In the genomic region with DNA sequence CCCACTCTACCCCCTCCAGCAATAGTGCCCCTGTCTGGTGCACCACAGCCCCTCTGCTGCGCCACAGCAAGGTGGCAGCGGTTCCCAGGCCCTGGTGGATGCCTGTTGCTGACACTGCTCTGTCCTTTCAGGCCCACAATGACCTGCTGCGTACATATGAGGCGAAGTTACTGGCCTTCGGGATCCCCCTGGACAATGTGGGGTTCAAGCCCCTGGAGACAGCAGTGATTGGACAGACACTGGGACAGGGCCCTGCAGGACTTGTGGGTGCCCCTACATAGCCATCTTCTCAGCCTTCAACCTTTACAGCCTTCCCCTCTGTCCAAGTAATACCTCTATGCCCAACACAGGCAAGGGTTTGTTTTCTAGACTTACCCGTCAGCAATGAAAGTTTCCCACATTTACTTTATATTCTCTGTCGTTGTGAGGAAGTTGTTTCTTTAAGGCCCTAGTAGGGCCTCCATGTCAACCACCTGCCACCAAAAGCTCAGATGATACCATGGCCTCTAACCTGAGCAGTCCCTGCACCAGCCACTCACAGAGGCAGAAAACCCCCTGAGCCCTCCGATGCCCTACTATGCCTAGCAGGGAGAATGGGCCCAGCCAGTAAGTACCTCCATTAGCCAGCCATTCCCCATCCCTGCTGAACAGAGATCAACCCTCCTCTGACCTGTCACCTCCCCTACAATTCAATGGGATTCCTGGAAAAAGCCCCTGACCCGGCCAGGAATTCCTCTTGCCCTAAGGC, we compare ENCODE assay signal across 24 mouse cellular contexts. TPM values are rescaled to one million over a fixed set of nuclear protein-coding genes. Genes with fewer than 3 reads are reported as not detected.
DNase-seq lines count a peak whose midpoint lies in the region; ATAC-seq and TF ChIP-seq lines count a peak whose summit lies in the region.
"Had no signal": no experiment of that assay in that cellular context is flagged by ENCODE, and none has a peak within 500 bp of the region (broad histone marks: within the 10 kb centered on the region; RNA-seq: fewer than 3 reads in every experiment).

No protein-coding gene starts in this region.

- H3K4me2 ChIP-seq in forebrain, embryonic 11.5 days (ENCODE audit: low read depth, low read length, severe bottlenecking) = no peak overlapping the region
- no peak overlapping the region for H3K4me2 ChIP-seq in forebrain, embryonic 12.5 days
- H3K4me2 ChIP-seq in intestine, embryonic 14.5 days (ENCODE audit: low read length) = no peak overlapping the region
- no peak overlapping the region for H3K4me2 ChIP-seq in intestine, postnatal 0 days (replicated peaks; ENCODE audit: low read depth)
- H3K4me2 ChIP-seq in midbrain, embryonic 11.5 days = no peak overlapping the region
- H3K4me2 ChIP-seq in midbrain, embryonic 13.5 days (replicated peaks) = no peak overlapping the region
- H3K4me2 ChIP-seq: embryonic facial prominence, embryonic 15.5 days; heart, embryonic 11.5 days; hindbrain, embryonic 13.5 days; limb, embryonic 12.5 days; liver, embryonic 13.5 days; lung, embryonic 15.5 days had no signal

- no peaks in the 10 kb centered on the region for H3K4me1 ChIP-seq in forebrain, embryonic 11.5 days (replicated peaks; ENCODE audit: control insufficient read depth, insufficient read depth, low read length)
- no peaks in the 10 kb centered on the region for H3K4me1 ChIP-seq in forebrain, embryonic 12.5 days
- H3K4me1 ChIP-seq in intestine, embryonic 14.5 days (replicated peaks; ENCODE audit: control insufficient read depth, insufficient read depth, low read length) = no peaks in the 10 kb centered on the region
- no peaks in the 10 kb centered on the region for H3K4me1 ChIP-seq in intestine, postnatal 0 days (replicated peaks; ENCODE audit: control insufficient read depth, insufficient read depth, low read length)
- no peaks in the 10 kb centered on the region for H3K4me1 ChIP-seq in midbrain, embryonic 11.5 days (ENCODE audit: control insufficient read depth, insufficient read depth, low read length)
- no peaks in the 10 kb centered on the region for H3K4me1 ChIP-seq in midbrain, embryonic 13.5 days (replicated peaks)
- H3K4me1 ChIP-seq: embryonic facial prominence, embryonic 15.5 days; hindbrain, embryonic 13.5 days; limb, embryonic 12.5 days; liver, embryonic 13.5 days; lung, embryonic 15.5 days; midbrain, embryonic 10.5 days had no signal

- TF ChIP-seq CTCF in intestine, postnatal 0 days (IDR thresholded peaks at IDR 0.05; ENCODE audit: low read depth) = no peak

- peaks cover 3% of the 10 kb centered on the region for H3K27me3 ChIP-seq in forebrain, embryonic 11.5 days (ENCODE audit: control insufficient read depth, insufficient read depth, low read length)
- H3K27me3 ChIP-seq in forebrain, embryonic 12.5 days = peaks cover 14% of the 10 kb centered on the region
- no peaks in the 10 kb centered on the region; the same call in 1 of the 2 replicates for H3K27me3 ChIP-seq in intestine, embryonic 14.5 days (replicated peaks; ENCODE audit: control insufficient read depth, insufficient read depth, low read length)
- H3K27me3 ChIP-seq in intestine, postnatal 0 days (replicated peaks; ENCODE audit: control insufficient read depth, insufficient read depth, low read length) = no peaks in the 10 kb centered on the region
- peaks cover 3% of the 10 kb centered on the region; the same call in 1 of the 2 replicates for H3K27me3 ChIP-seq in midbrain, embryonic 11.5 days (ENCODE audit: control insufficient read depth, insufficient read depth, low read length)
- peaks cover 13% of the 10 kb centered on the region for H3K27me3 ChIP-seq in midbrain, embryonic 13.5 days

- H3K4me3 ChIP-seq in forebrain, embryonic 11.5 days (ENCODE audit: low read depth, low read length) = no peak overlapping the region
- no peak overlapping the region for H3K4me3 ChIP-seq in forebrain, embryonic 12.5 days (replicated peaks)
- H3K4me3 ChIP-seq in intestine, embryonic 14.5 days (ENCODE audit: low read depth, low read length) = no peak overlapping the region
- no peak overlapping the region for H3K4me3 ChIP-seq in intestine, postnatal 0 days (ENCODE audit: low read depth, low read length)
- no peak overlapping the region for H3K4me3 ChIP-seq in midbrain, embryonic 11.5 days (ENCODE audit: low read depth, low read length)
- H3K4me3 ChIP-seq in midbrain, embryonic 13.5 days (replicated peaks) = no peak overlapping the region
- H3K4me3 ChIP-seq: embryonic facial prominence, embryonic 15.5 days; forebrain, embryonic 10.5 days; hindbrain, embryonic 13.5 days; limb, embryonic 12.5 days; liver, embryonic 13.5 days; lung, embryonic 15.5 days; midbrain, embryonic 10.5 days had no signal

- no peak overlapping the region for H3K9ac ChIP-seq in forebrain, embryonic 11.5 days (ENCODE audit: low read length)
- H3K9ac ChIP-seq in forebrain, embryonic 12.5 days = no peak overlapping the region
- H3K9ac ChIP-seq in intestine, embryonic 14.5 days (ENCODE audit: low read length) = no peak overlapping the region
- H3K9ac ChIP-seq in intestine, postnatal 0 days (ENCODE audit: low read depth, low read length) = no peak overlapping the region
- no peak overlapping the region for H3K9ac ChIP-seq in midbrain, embryonic 11.5 days (ENCODE audit: low read length)
- no peak overlapping the region for H3K9ac ChIP-seq in midbrain, embryonic 13.5 days (replicated peaks)
- H3K9ac ChIP-seq: embryonic facial prominence, embryonic 15.5 days; hindbrain, embryonic 13.5 days; limb, embryonic 12.5 days; liver, embryonic 13.5 days; lung, embryonic 15.5 days had no signal

- no peak for ATAC-seq in forebrain, embryonic 11.5 days (replicated peaks; ENCODE audit: low FRiP score)
- ATAC-seq in forebrain, embryonic 12.5 days (ENCODE audit: low FRiP score) = no peak
- ATAC-seq in intestine, embryonic 14.5 days (replicated peaks; ENCODE audit: low FRiP score, low TSS enrichment, low read depth) = 0 out of 2 replicates have a peak, but pooled peaks have one; percentile 60
- no peak for ATAC-seq in intestine, postnatal 0 days
- no peak for ATAC-seq in midbrain, embryonic 11.5 days (ENCODE audit: low FRiP score)
- no peak for ATAC-seq in midbrain, embryonic 13.5 days
- ATAC-seq in activated CD4-positive, CD25-positive, alpha-beta regulatory T cell, adult 4 months = no peak

- 88% methylated on average over 9 of the region's 9 CpGs for WGBS in forebrain, embryonic 11.5 days
- WGBS in forebrain, embryonic 12.5 days = 86% methylated on average over 9 of the region's 9 CpGs
- WGBS in intestine, embryonic 14.5 days = 83% methylated on average over 9 of the region's 9 CpGs
- WGBS in intestine, postnatal 0 days = 89% methylated on average over 9 of the region's 9 CpGs
- WGBS in midbrain, embryonic 11.5 days = 86% methylated on average over 9 of the region's 9 CpGs
- WGBS in midbrain, embryonic 13.5 days = 87% methylated on average over 9 of the region's 9 CpGs

- DNase-seq in forebrain, embryonic 11.5 days (ENCODE audit: low spot score) = peak; percentile 50
- DNase-seq in intestine, embryonic 14.5 days (ENCODE audit: low spot score) = no peak
- peak; percentile 82 for DNase-seq in midbrain, embryonic 11.5 days (ENCODE audit: low spot score, missing footprints)
- DNase-seq: adrenal gland, adult 2 months; B cell, adult 2 months; heart, postnatal 10 days; kidney, adult 18-20 months; kidney, postnatal 10 days; liver, embryonic 13.5 days; right cerebral cortex, postnatal 14 days; spleen, adult 18-20 months; thymus, adult 18-20 months had no signal

- H3K36me3 ChIP-seq in forebrain, embryonic 11.5 days (ENCODE audit: control insufficient read depth, insufficient read depth, low read length) = peaks cover 6% of the 10 kb centered on the region; the same call in 1 of the 2 replicates
- peaks cover 56% of the 10 kb centered on the region for H3K36me3 ChIP-seq in forebrain, embryonic 12.5 days (replicated peaks)
- H3K36me3 ChIP-seq in intestine, embryonic 14.5 days (ENCODE audit: control insufficient read depth, insufficient read depth, low read length) = peaks cover 43% of the 10 kb centered on the region
- H3K36me3 ChIP-seq in intestine, postnatal 0 days (ENCODE audit: control insufficient read depth, insufficient read depth) = peaks cover 53% of the 10 kb centered on the region; the same call in 1 of the 2 replicates
- peaks cover 25% of the 10 kb centered on the region; the same call in 1 of the 2 replicates for H3K36me3 ChIP-seq in midbrain, embryonic 11.5 days (ENCODE audit: control insufficient read depth, insufficient read depth, low read length)
- H3K36me3 ChIP-seq in midbrain, embryonic 13.5 days = peaks cover 56% of the 10 kb centered on the region

- no peaks in the 10 kb centered on the region for H3K9me3 ChIP-seq in forebrain, embryonic 11.5 days (ENCODE audit: control insufficient read depth, low read length)
- H3K9me3 ChIP-seq in forebrain, embryonic 12.5 days = no peaks in the 10 kb centered on the region
- no peaks in the 10 kb centered on the region for H3K9me3 ChIP-seq in intestine, embryonic 14.5 days (ENCODE audit: control insufficient read depth, low read length)
- no peaks in the 10 kb centered on the region for H3K9me3 ChIP-seq in intestine, postnatal 0 days (ENCODE audit: control insufficient read depth)
- H3K9me3 ChIP-seq in midbrain, embryonic 11.5 days (ENCODE audit: control insufficient read depth, low read length) = no peaks in the 10 kb centered on the region
- H3K9me3 ChIP-seq in midbrain, embryonic 13.5 days = no peaks in the 10 kb centered on the region
- H3K9me3 ChIP-seq: embryonic facial prominence, embryonic 15.5 days; forebrain, embryonic 10.5 days; hindbrain, embryonic 13.5 days; limb, embryonic 12.5 days; liver, embryonic 13.5 days; lung, embryonic 15.5 days; midbrain, embryonic 10.5 days had no signal

- no peak overlapping the region for H3K27ac ChIP-seq in forebrain, embryonic 11.5 days (ENCODE audit: low read depth, low read length)
- no peak overlapping the region for H3K27ac ChIP-seq in forebrain, embryonic 12.5 days
- no peak overlapping the region for H3K27ac ChIP-seq in intestine, embryonic 14.5 days (ENCODE audit: low read depth)
- H3K27ac ChIP-seq in intestine, postnatal 0 days (ENCODE audit: low read depth, low read length) = no peak overlapping the region
- no peak overlapping the region for H3K27ac ChIP-seq in midbrain, embryonic 11.5 days (ENCODE audit: low read depth, low read length)
- H3K27ac ChIP-seq in midbrain, embryonic 13.5 days = no peak overlapping the region
- H3K27ac ChIP-seq: embryonic facial prominence, embryonic 15.5 days; forebrain, embryonic 10.5 days; hindbrain, embryonic 13.5 days; limb, embryonic 12.5 days; liver, embryonic 13.5 days; lung, embryonic 15.5 days; macrophage; midbrain, embryonic 10.5 days had no signal

RNA-seq across cellular contexts. Expression of gene Gas8, which starts 17.8 kb away (rescaled TPM):
- polyA plus RNA-seq in forebrain, embryonic 11.5 days (2014; fragmentation: Nextera tagmentation; extraction: Ambion mirVana) = 41.8 and 42.1 TPM in 2 replicates
- polyA plus RNA-seq in forebrain, embryonic 12.5 days (2016; fragmentation: Nextera tagmentation; extraction: Ambion mirVana) = 41.0 and 41.3 TPM in 2 replicates
- polyA plus RNA-seq in intestine, embryonic 14.5 days (2014; fragmentation: Nextera tagmentation; extraction: Ambion mirVana) = 26.9 and 34.0 TPM in 2 replicates
- 6.8 TPM in 2 replicates for polyA plus RNA-seq in intestine, postnatal 0 days (2015; fragmentation: Nextera tagmentation; extraction: Ambion mirVana)
- 38.5 and 43.1 TPM in 2 replicates for polyA plus RNA-seq in midbrain, embryonic 11.5 days (2014; fragmentation: Nextera tagmentation; extraction: Ambion mirVana)
- 40.8 and 44.3 TPM in 2 replicates for polyA plus RNA-seq in midbrain, embryonic 13.5 days (2015; fragmentation: Nextera tagmentation; extraction: Ambion mirVana)
- polyA plus RNA-seq in activated CD4-positive, CD25-positive, alpha-beta regulatory T cell, adult 4 months (2017; shearing (Covaris generic)) = 1 to 10 TPM; 4.9 to 8.4 TPM

RNA-seq across cellular contexts. Expression of gene Dbndd1, which starts 21.2 kb away (rescaled TPM):
- 24.0 and 27.5 TPM in 2 replicates for polyA plus RNA-seq in forebrain, embryonic 11.5 days (2014; fragmentation: Nextera tagmentation; extraction: Ambion mirVana)
- 38.8 and 42.6 TPM in 2 replicates for polyA plus RNA-seq in forebrain, embryonic 12.5 days (2016; fragmentation: Nextera tagmentation; extraction: Ambion mirVana)
- polyA plus RNA-seq in intestine, embryonic 14.5 days (2014; fragmentation: Nextera tagmentation; extraction: Ambion mirVana) = 4.9 and 7.1 TPM in 2 replicates
- 0.87 and 0.93 TPM in 2 replicates for polyA plus RNA-seq in intestine, postnatal 0 days (2015; fragmentation: Nextera tagmentation; extraction: Ambion mirVana)
- polyA plus RNA-seq in midbrain, embryonic 11.5 days (2014; fragmentation: Nextera tagmentation; extraction: Ambion mirVana) = 34.4 and 37.2 TPM in 2 replicates
- polyA plus RNA-seq in midbrain, embryonic 13.5 days (2015; fragmentation: Nextera tagmentation; extraction: Ambion mirVana) = 88.8 and 93.3 TPM in 2 replicates
- under 1 TPM in 1 of 2 experiments, not detected in 1; 0.46 TPM for polyA plus RNA-seq in activated CD4-positive, CD25-positive, alpha-beta regulatory T cell, adult 4 months (2017; shearing (Covaris generic))
- polyA plus RNA-seq: macrophage had no signal

RNA-seq across cellular contexts. Expression of gene Afg3l1, which starts 58.7 kb away (rescaled TPM):
- polyA plus RNA-seq in forebrain, embryonic 11.5 days (2014; fragmentation: Nextera tagmentation; extraction: Ambion mirVana) = 44.3 and 51.0 TPM in 2 replicates
- 69.7 and 71.1 TPM in 2 replicates for polyA plus RNA-seq in forebrain, embryonic 12.5 days (2016; fragmentation: Nextera tagmentation; extraction: Ambion mirVana)
- polyA plus RNA-seq in intestine, embryonic 14.5 days (2014; fragmentation: Nextera tagmentation; extraction: Ambion mirVana) = 36.8 and 40.8 TPM in 2 replicates
- 30.8 and 34.7 TPM in 2 replicates for polyA plus RNA-seq in intestine, postnatal 0 days (2015; fragmentation: Nextera tagmentation; extraction: Ambion mirVana)
- 38.4 and 39.9 TPM in 2 replicates for polyA plus RNA-seq in midbrain, embryonic 11.5 days (2014; fragmentation: Nextera tagmentation; extraction: Ambion mirVana)
- polyA plus RNA-seq in midbrain, embryonic 13.5 days (2015; fragmentation: Nextera tagmentation; extraction: Ambion mirVana) = 59.3 and 62.1 TPM in 2 replicates
- polyA plus RNA-seq in activated CD4-positive, CD25-positive, alpha-beta regulatory T cell, adult 4 months (2017; shearing (Covaris generic)) = 10 to 100 TPM; 31.5 to 36.9 TPM
